Mouse (Mus musculus): ENCODE measurements at regions not wholly inside any gene's neighbourhood (a gene's known extent, or its start where the extent isn't known, plus 50 kb on each side); places are given as distances from the start of the nearest gene placed in this dataset.

- TF ChIP-seq ZC3H11A (IDR thresholded peaks at IDR 0.05; ENCODE audit: low read depth, low read length) (no peak), USF1 (IDR thresholded peaks at IDR 0.05; ENCODE audit: low read depth, low read length) (no peak)
Observed at GRCm38 (mm10) chrX:162282690-162283089, 123.2 kb upstream of the Nhs start.
